Mouse (Mus musculus) testis, adult 2 months (tissue): ENCODE measurements around the gene Gnb1.

Experiments used
- CTCF ChIP-seq: fragments of 200-500 bp; IDR thresholded peaks from 2 replicates; pipeline ENCODE4 v1.5.1; 2012; ENCODE audit warnings: low read depth, mild to moderate bottlenecking, inconsistent platforms, low read length, moderate library complexity; ENCODE audit not compliant: control insufficient read depth, insufficient read depth, insufficient replicate concordance
- POLR2A ChIP-seq: fragments of 200-500 bp; IDR thresholded peaks from 2 replicates; pipeline ENCODE4 v1.6.1; 2012; ENCODE audit warnings: low read depth, mild to moderate bottlenecking, inconsistent platforms, low read length, moderate library complexity; ENCODE audit not compliant: control insufficient read depth

- TF ChIP-seq POLR2A (no peak), CTCF (no peak)
These were observed 115.7 kb downstream of the Gnb1 start for GRCm38 (mm10) chr4:155606825-155607224.
